Mouse (Mus musculus) heart, postnatal 10 days (tissue): ENCODE measurements around the gene Gabbr2. TPM values are rescaled to one million over a fixed set of nuclear protein-coding genes. Genes with fewer than 3 reads are reported as not detected.

ENCODE experiments used
- DNase-seq, 2 experiments: peaks; one replicate each; pipeline ENCODE4 v3.0.0; 2021
- intact Hi-C: fragments of 180-260 bp; cut with DNase I; formaldehyde crosslinking; loops from one replicate; pipeline ENCODE4 v1.15.1; 2025
- total RNA-seq, 2 experiments: library from RNA; stranded (reverse); gene quantifications; 2 replicates each; pipeline ENCODE4 v1.2.3; 2021

The Gabbr2 gene
- total RNA-seq: under 1 TPM; 0.05 to 0.31 TPM

DNA sequence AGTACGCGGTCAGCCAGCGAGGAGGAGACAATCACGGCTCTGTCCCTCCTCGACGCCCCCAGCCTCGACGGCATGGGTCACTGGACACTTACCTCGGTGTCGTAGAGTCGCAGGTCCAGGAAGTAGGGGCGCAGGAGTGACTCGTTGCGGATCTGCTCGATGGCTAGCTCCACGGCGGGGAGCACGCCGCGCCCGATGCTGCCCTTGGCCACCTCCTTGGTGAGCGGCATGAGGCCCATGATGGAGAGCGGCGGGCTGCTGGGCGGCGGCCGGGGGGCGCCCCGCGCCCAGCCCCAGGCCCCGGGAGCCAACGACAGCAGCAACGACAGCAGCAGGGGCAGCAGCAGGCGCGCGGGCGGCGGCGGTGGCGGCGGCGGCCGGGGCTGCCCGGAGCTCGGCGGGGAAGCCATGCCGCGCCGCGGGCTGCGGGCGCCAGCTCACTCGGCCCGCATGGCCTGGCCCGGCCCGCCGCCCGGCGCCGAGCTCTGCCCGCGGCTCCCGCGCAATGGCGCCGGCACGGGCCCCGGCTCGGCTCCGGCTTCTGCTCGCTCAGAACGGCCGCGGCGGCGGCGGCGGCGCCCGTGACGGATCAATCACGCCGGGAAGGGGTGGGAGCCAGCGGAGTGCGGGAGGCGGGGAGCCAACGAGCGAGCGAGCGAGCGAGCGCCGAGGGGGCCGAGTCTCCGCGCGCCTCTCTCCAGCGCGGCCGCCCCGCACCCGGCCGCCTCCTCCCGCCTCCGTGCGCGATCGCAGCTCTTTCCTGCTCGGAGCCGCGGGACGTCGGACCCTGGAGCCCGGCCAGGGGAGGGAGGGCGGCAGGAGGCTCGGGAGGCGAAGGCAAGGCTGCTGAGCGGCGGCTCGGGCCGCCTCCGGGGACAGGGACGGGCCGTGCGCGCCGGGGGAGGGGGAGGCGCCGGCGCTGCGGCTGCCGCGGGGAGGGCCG lies at the start of gene Gabbr2:
Gene Gabbr2, minus strand, starts transcription at position 858 of the 943 bp plus-strand sequence.
- intact Hi-C loops: no loop called here

DNA sequence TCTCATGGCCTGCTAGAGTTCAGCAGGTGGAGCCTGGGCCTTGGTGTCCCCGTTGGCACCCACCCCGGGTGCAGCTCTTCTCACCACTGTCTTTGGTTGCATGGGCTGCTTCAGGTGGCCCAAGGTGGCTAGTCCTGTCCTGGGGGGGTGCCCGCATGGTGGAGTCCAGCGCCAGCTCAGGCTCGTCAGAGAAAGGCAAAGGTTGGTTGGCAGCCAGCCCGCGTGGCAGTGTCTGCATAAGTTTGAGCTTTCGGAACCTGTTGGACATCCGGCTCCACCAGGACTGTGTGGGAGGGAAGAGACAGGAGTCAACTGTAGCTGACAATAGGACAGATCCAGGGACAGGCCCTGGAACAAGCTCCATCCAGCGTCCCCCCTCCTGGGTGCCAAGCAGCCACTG lies 47.9 kb upstream of the Gabbr2 start:
- intact Hi-C loops: loop anchor here (5.0 kb wide), 1 partner anchor 422 kb away; no protein-coding TSS in a partner anchor
- DNase-seq: no peak

More for the DNA sequence above, at the start of gene Gabbr2:
- no peak for DNase-seq

DNA sequence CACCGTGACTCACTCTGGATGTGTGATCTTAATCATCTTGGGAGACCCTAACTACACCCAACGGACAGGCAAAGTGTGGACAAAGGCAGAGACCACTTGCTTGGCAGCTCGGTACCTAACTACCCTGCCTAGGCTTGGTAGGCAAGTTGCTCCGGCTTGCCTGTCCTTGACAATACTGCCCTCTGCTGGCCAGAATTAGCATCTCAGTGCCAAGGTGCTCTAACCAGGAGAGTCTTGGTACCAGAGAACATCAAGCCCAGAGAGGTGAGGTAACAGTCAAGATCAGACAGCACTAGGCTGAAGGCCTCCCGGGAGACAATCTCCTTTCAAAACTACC lies 45.6 kb upstream of the Gabbr2 start:
- intact Hi-C loops: loop anchor here (2.0 to 5.0 kb wide), 2 partner anchors 348 to 420 kb away; no protein-coding TSS in a partner anchor
- peak; percentile 80 to 88 for DNase-seq

DNA sequence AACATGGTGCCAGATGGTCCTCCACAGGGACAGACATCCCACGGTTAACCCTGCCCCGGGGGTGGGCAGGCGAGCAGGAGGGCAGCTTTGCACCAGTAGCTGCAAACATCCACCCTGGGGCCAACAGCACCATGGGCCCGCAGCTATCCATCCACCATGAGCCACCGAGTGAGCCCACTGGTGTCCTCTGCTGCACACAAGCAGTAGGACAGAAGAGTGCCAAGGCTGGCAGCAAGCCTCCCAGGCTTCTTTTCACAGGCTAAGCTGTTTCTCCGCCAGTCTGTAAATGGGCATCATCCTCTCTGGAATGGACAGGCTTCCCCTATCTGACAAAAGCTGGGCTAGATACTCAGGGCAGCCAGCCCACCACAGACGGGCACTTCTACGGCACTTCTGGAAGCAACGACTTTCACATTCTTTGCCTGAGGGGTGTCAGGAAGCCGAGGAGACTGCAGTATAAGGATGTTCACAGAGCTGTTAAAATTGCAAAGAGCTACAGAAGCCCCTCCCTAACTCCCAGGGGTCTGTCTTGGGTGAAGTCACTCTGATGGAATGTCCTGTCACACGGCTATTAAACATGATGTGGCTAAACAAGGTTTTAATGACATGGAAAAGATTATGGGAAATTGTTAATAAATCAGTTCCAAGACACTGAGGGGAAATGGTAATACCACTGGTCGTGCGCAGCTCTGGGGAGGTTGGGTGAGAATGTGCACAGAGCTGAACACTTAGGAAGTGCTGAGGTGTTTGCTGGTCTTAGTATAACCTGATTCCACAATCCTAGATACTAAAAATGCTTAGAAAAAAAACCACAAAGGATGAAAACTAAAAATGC lies 45.0 kb upstream of the Gabbr2 start:
- DNase-seq: peak; percentile 58 to 61
- intact Hi-C loops: loop anchor here (2.0 to 5.0 kb wide), 2 partner anchors 348 to 419 kb away; no protein-coding TSS in a partner anchor

DNA sequence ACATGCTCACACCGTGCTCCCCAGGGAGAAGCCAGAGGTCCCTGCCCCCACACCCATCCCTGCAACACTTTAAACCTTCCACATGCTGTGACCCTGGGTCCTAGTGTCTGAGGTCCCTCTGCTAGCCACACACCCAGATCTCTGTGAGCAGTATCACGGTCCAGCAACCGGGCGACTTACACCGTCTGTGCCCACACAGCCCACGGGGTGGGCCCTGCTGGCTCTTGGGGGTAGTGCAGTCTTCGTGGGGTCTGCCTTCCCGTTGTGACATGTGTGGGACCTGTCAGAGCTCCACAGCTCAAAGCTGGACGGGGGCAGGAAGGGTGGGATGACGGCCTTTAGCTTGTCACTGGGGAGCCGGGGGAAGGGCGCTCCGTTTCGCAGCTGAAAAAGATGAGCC lies 43.9 kb upstream of the Gabbr2 start:
- intact Hi-C loops: loop anchor here (5.0 kb wide), 1 partner anchor 418 kb away; no protein-coding TSS in a partner anchor
- no peak for DNase-seq

DNA sequence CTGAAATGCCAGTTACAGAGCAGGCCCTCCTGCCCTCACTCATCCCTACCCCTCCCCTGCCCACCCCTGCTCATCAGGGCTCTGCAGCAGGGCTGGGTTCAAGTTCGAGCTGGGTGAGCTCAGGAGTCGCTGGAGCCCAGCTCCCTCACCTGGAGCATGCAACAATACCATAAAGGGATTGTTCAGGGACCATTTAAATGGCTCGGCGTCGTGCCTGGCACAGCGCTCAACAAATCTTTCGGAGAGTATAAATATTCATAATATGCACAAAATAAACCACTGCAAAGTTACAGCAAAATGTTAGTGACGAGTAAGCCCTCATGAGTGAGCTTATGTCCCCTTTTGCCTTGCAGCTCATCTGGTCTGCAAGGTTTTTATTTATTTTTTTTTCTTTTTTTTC lies 40.5 kb upstream of the Gabbr2 start:
- no peak for DNase-seq
- intact Hi-C loops: no loop called here

DNA sequence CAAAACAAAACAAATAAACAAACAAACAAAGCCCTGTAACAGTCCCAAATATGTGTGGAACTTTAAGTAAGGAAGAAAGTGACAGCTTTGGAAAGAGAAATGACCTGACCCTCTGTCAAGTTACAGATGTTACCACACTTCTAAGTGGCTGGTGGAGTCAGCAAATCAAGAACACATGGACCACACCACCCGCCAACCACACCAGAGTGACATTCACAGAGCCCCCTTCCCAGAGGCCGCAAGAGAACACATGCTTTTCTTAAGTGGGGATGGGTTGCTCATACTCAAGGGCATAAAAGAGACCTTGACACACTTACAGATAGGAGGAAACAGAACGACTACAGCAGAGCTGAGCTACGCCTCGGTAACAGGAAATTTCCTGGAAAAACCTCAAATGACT lies 37.1 kb upstream of the Gabbr2 start:
- intact Hi-C loops: no loop called here
- DNase-seq: no peak

DNA sequence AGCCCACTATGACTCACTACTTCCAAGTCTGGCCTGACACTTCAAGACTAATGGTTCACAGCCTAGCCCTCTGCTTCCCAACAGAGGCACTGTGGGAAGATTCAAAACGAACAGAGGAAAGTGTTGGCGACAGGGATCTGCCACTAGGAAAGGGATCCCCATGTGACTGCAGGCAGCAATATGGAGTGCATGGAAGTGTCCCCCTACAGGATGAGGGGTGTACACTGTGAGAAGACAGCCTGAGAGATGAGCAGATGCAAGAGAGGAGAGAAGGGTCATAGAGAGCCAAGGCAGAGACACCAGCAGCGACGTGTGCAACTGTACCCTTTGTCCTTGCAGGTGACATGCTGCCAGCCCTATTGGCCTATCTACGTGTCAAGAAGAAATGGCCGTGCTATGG lies 32.3 kb upstream of the Gabbr2 start:
- intact Hi-C loops: no loop called here
- DNase-seq: no peak

DNA sequence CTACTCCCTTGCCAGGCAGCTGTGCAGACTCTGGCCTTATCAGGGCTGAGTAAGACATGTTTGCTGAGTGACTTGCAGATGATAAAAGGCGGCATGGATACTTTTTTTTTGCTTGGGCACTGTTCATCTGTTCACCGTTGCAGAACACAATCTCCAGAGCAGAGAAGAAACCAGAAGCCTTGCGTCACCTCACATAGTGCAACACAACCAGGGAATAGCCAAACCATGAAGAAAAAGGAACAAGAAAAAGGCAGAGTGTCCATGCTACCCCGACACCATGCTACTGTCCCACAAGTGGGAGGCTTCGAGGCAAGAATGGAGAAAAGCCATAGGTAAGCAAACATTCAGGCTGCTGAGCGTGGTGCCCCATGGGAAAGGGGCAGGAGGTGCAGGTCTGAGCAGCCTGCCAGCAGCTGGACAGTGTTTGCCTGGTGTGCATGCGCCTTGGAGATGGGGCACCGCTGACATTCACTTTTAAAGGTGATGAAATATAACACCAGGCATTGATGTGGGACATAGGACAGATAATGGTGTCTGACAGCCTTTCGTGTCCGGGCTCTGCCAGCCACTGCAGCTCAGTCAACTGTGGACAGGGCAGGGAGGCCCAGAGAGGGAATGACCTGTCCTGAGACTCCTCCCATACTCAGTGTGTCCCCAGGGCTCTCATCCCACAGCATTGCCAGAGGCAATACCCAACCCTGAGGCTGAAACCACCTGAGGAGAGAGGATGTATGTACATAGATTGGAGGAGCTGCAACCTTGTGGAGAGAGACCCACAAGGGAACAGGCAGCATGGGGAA lies 31.3 kb upstream of the Gabbr2 start:
- DNase-seq: no peak
- intact Hi-C loops: no loop called here

DNA sequence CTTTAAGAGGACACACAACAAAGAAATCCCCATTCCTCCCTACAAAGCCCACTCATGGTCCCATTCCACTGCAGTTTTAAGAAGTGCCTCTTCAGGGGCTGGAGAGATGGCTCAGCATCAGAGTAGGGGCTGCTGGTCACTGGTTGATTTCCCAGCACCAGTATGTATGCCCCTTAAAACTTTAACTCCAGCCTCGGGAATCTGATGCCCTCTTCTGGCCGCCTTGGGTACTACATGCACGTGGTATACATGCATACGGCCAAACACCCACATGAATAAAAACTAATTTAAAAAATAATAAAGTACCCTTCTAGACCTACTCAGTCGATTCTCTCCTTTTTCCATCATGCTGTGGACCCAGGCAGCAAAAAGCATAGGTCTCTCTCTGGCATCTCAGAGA lies 28.9 kb upstream of the Gabbr2 start:
- intact Hi-C loops: loop anchor here (2.0 kb wide), 1 partner anchor 332 kb away; no protein-coding TSS in a partner anchor
- DNase-seq: peak; percentile 49 to 80

DNA sequence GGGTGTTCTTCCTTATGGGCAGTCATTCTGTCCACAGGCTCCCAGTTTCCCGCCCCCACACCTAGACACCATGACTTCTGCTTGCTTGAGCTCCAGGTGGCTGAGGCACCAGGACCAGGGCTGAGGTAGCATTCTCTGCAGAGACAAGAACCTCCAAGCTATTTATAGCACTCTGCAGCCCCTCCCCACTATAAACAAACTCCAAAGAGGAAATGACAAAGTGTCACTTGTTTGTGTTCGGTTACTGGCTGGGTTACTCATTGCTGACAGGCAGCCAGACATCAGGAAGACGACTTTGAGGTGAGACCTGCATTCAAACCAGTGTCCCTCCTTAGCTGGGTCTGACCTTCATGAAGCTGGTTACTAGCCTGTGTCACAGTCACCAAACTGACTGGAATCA lies 23.5 kb upstream of the Gabbr2 start:
- intact Hi-C loops: no loop called here
- no peak for DNase-seq

DNA sequence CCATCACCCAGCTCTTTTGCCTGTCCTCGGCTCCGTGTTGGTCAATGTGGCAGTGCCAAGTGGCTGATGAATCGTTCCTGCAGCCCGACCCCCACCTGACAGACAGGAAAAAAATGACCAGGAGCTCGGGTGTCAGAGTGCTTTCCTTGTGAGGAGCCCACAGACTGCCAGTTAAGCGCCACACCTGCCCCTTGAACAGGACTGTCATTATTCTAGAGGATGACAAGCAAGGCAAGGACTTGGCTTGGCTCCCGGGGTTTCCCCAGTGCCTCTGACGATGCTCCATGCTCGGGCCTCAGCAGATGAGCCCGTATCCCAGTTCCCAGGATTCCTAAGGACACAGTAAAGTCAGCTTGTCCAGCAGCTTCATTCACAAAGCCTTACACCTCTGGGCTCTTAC lies 20.8 kb upstream of the Gabbr2 start:
- DNase-seq: peak in 1 of 2 experiments; percentile 22

DNA sequence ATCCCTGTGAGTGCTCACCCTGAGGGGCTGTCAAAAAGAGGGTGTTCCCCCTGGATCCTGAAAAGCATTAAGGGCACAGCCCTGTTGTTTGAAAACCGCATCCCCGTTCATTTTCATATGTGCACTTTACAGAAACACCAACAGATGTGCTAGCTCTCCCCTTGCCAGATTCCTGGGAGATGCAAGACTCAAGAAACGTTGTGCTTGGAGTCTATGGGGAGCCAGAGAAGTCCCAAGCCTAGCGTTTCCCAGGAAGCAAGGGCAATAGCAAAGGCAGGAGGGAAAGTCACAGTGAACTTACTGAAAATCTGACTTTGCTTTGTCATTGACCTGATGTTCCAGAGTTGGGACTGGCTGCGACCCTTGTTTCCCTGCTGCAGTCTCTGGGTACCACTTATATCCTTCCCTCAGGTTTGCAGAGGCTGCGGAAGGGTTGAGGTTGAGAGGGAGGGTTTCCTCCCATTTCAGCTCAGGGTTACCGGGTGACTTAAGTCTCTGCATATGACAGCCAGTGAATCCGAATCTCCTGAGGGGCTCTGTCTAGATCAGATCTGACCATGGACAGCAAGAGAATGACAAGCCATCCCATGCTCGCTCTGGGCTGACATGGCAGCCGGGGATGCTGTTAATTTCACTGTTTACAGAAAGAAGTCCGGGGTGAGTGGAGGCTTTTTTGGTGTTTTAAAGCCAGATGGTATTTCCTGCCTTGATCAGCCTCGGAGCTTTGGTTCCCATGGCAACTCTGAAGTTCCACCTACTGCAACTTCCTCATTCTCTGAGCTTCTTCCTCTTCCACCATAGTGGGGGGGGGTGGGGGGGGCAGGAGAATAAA lies 18.9 kb upstream of the Gabbr2 start:
- DNase-seq: peak; percentile 52 to 58
- intact Hi-C loops: no loop called here

More for the DNA sequence above, 20.8 kb upstream of the Gabbr2 start:
- intact Hi-C loops: no loop called here

DNA sequence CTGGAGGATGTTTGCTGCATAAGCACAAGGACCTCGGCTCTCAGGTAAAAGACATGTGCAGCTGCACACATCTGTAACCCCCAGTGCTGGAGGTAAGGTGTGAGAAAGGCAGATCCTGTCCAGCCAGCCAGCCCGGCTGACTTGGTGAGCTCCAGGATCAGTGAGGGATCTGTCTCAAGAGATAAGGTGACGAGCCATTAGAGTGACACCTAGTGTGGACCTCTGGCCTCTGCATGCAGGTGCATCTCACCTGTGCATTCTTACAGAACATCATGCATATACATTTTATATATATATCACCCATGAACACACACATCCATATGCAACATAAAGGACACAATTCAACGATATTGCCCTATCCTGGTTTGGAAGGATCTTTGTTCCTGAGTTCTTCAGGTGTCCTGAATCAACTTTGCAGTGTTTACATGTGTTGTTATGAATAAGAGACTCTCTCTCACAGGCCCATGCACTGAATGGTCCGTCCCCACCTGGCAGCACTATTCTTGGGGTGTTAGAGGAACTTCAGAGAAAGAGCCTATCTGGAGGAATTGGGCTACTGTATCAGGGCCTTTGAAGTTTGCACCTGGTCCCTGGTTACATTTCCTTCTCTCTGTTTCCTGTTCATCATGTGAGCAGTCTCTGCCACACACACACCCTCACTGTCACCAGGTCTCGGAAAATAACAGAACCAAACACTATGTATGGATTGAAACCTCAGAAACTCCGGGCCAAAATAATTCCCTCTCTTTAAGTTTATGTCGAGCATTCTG lies 9.1 kb upstream of the Gabbr2 start:
- DNase-seq: no peak
- intact Hi-C loops: no loop called here

DNA sequence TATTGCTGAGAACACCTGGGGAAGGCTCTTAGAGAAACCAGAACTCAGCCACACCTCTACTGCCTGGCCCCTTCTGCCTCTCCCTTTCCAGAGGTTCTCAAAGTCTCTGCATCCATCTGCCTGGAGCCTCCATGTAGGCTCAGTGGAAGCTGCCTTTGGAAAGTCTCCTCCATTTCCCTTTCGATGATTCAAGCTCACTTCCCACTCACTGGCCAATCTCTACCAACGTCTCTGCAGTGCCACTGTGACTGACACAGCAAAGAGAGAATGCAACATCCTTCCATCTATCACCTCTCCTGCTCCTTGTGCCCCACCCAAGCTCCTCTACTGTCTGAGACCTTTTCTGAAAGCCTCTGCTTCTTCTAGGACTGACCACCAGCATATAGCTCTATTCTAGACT lies 6.3 kb upstream of the Gabbr2 start:
- no peak for DNase-seq
- intact Hi-C loops: no loop called here

DNA sequence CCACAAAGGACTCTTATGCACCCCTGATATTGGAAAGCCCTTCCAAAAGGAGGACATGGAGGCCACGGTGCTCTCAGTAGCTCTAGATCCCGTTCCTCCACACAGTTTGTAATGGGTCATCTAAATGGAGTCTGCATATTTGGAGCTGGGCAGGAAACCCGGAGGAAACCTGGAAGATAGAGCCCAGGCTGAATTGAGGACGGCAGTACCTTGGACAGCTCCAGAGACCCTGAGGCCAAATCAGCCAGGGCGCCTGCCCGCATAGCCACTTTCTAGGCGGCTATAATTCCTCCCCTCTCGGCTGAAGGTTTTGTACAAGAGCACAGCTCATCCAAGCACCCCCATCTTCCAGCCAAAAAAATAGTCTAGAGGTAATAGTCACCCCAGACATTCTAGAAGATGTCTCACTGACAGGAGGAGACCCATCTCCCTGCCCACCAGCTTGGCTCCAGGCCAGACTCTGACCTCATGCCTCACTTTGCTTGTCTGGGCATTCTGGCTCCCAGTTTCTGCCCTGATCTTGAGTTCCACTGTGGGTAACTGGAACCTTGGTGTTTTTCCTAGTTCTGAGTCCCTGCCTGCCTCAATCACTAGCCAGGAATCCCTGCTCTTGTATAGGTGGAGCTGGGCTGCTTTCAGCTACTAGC lies 1.3 kb upstream of the Gabbr2 start:
- intact Hi-C loops: no loop called here
- peak; percentile 73 to 81 for DNase-seq

DNA sequence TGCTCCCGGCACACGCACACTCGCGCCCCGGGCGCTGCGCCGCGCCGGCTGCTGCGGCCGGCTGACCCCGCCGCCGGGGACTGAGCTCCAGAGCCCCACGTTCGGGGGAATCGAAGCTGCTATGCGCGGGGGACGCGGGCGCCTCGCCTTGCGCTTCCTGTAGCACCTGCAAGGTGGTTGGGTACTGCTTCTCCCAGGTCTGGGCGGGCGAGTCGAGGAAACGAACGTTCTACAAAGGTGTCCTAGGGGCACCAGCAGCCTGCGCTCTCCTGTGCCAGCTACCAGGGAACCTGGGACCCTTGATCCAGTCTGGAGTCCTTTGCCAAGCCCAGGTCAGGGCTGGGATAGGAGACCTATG lies 265 bp upstream of the Gabbr2 start:
- intact Hi-C loops: no loop called here
- DNase-seq: no peak

DNA sequence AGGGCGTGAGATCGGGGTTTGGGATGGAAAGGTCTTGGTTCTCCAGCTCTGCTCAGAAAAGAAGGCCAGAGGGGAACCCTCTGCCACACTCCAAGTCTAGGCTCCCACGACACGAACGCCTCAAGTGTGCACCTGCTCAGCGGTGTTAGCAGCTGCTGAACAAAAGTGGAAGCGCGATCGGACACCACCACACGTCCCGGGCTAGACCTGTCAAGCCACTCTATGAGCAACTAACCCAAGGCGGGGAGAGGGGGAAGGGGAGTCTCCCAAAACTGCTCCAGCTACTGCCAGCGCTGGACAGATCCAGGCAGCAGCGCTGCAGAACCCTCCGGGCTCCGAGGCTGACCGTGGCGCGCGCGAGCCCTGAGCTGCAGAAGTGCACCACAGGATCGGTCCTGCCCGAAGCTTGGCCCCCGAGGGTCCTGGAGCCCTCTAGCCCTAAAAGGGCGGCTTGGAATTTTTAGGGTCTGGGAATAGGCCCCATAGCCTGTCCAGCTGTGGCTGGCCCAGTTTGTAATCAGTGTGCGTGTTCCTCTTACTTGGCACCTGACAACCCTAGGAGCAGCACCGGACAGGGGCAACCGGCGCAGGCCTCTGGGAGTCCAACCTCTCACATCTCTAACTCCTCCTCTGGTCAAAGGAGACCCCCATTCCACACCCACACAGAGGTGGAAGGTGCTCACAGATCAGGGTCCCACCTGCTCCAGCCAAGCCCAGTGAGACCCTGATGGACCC lies 1.2 kb downstream of the Gabbr2 start:
- peak in 1 of 2 experiments; percentile 25 for DNase-seq
- intact Hi-C loops: no loop called here
